Mouse (Mus musculus) lung, postnatal 0 days (tissue): Measurements from ENCODE around the gene Reck.

Experiments
- CTCF ChIP-seq: IDR thresholded peaks from 2 replicates; pipeline ENCODE4 v1.5.1; 2016; ENCODE audit warnings: antibody characterized with exemption, mild to moderate bottlenecking
- EP300 ChIP-seq: IDR thresholded peaks from 2 replicates; pipeline ENCODE4 v1.6.1; 2016; ENCODE audit warnings: antibody characterized with exemption, mild to moderate bottlenecking, control low read depth

GRCm38 (mm10) chr4:43980236-43980635 lies 104.9 kb downstream of the Reck start:
- TF ChIP-seq CTCF (no peak), EP300 (no peak)
